ENCODE assay signal across 8 mouse cellular contexts in genomic region chr10:45888835-45889234, GRCm38 (mm10).
A peak's percentile ranks its signal among the peaks of the same experiment; 100 is the strongest.
DNase-seq lines count a peak whose midpoint lies in the region; ATAC-seq lines count a peak whose summit lies in the region.

No protein-coding gene starts in this region.

- peaks cover 12% of the 10 kb centered on the region for H3K4me1 ChIP-seq in hindbrain, embryonic 13.5 days (replicated peaks)
- H3K4me1 ChIP-seq in hindbrain, embryonic 11.5 days (replicated peaks; ENCODE audit: control insufficient read depth, insufficient read depth, low read length) = no peaks in the 10 kb centered on the region
- H3K4me1 ChIP-seq in intestine, embryonic 15.5 days (replicated peaks) = no peaks in the 10 kb centered on the region

- H3K27ac ChIP-seq in hindbrain, embryonic 13.5 days = peak overlapping the region; percentile 41
- H3K27ac ChIP-seq in hindbrain, embryonic 11.5 days (ENCODE audit: low read depth, low read length) = no peak overlapping the region
- no peak overlapping the region for H3K27ac ChIP-seq in intestine, embryonic 15.5 days

- H3K9me3 ChIP-seq in hindbrain, embryonic 13.5 days = no peaks in the 10 kb centered on the region
- H3K9me3 ChIP-seq in hindbrain, embryonic 11.5 days (ENCODE audit: control insufficient read depth, low read length) = no peaks in the 10 kb centered on the region
- no peaks in the 10 kb centered on the region for H3K9me3 ChIP-seq in intestine, embryonic 15.5 days

- intact Hi-C loops in left cerebral cortex, postnatal 14 days (cut with DNase I) = no loop called here

- no peak overlapping the region for H3K4me2 ChIP-seq in hindbrain, embryonic 13.5 days
- no peak overlapping the region for H3K4me2 ChIP-seq in hindbrain, embryonic 11.5 days (replicated peaks; ENCODE audit: low read depth, low read length)
- H3K4me2 ChIP-seq in intestine, embryonic 15.5 days (replicated peaks) = no peak overlapping the region

- ATAC-seq in hindbrain, embryonic 13.5 days (ENCODE audit: low FRiP score) = no peak
- ATAC-seq in hindbrain, embryonic 11.5 days (ENCODE audit: low FRiP score) = no peak
- no peak for ATAC-seq in intestine, embryonic 15.5 days

- H3K4me3 ChIP-seq in hindbrain, embryonic 13.5 days = no peak overlapping the region
- H3K4me3 ChIP-seq in hindbrain, embryonic 11.5 days (ENCODE audit: low read depth, low read length) = no peak overlapping the region
- H3K4me3 ChIP-seq in intestine, embryonic 15.5 days (replicated peaks) = no peak overlapping the region

- no peak overlapping the region for H3K9ac ChIP-seq in hindbrain, embryonic 13.5 days
- no peak overlapping the region for H3K9ac ChIP-seq in hindbrain, embryonic 11.5 days (ENCODE audit: low read depth, low read length)
- H3K9ac ChIP-seq in intestine, embryonic 15.5 days = no peak overlapping the region

- no peaks in the 10 kb centered on the region for H3K27me3 ChIP-seq in hindbrain, embryonic 13.5 days
- no peaks in the 10 kb centered on the region for H3K27me3 ChIP-seq in hindbrain, embryonic 11.5 days (ENCODE audit: control insufficient read depth, insufficient read depth, low read length)
- no peaks in the 10 kb centered on the region for H3K27me3 ChIP-seq in intestine, embryonic 15.5 days (replicated peaks)

- no peak for DNase-seq in hindbrain, embryonic 11.5 days (ENCODE audit: low spot score)
- peak; percentile 84 for DNase-seq in adrenal gland, adult 2 months
- DNase-seq in gastrocnemius, postnatal 25 days = peak; percentile 50
- DNase-seq in left cerebral cortex, postnatal 14 days (ENCODE audit: low spot score in 2 of 2) = peak; percentile 19 to 30
- DNase-seq in right cerebral cortex, postnatal 25 days = peak; percentile 19
- no peak for DNase-seq in natural killer cell, adult 2 months (ENCODE audit: low spot score in 2 of 2)

- WGBS in hindbrain, embryonic 13.5 days = 77% methylated on average over 4 of the region's 4 CpGs
- 86% methylated on average over 4 of the region's 4 CpGs for WGBS in hindbrain, embryonic 11.5 days
- WGBS in intestine, embryonic 15.5 days = 70% methylated on average over 4 of the region's 4 CpGs

- no peaks in the 10 kb centered on the region for H3K36me3 ChIP-seq in hindbrain, embryonic 13.5 days
- no peaks in the 10 kb centered on the region for H3K36me3 ChIP-seq in hindbrain, embryonic 11.5 days (ENCODE audit: control insufficient read depth, insufficient read depth, low read length)
- no peaks in the 10 kb centered on the region for H3K36me3 ChIP-seq in intestine, embryonic 15.5 days

Comparison
In these comparisons a context has a peak if more than half of its experiments do, and no peak if none do; other contexts are left out.
1. DNase-seq: peak in adrenal gland, adult 2 months (single experiment), gastrocnemius, postnatal 25 days (single experiment), left cerebral cortex, postnatal 14 days (2 of 2) and right cerebral cortex, postnatal 25 days (single experiment); none in hindbrain, embryonic 11.5 days (single experiment) and natural killer cell, adult 2 months (0 of 2).